Mouse (Mus musculus) bone marrow macrophage, adult 2 months (primary cell): ENCODE results near the gene Tifab.

Experiments
- CTCF ChIP-seq: IDR thresholded peaks from 2 replicates; pipeline ENCODE4 v1.5.1; 2012; ENCODE audit warnings: low read depth, mild to moderate bottlenecking, low read length, moderate library complexity
- POLR2A ChIP-seq: IDR thresholded peaks from 2 replicates; pipeline ENCODE4 v1.6.1; 2012; ENCODE audit warnings: mild to moderate bottlenecking, low read depth, low read length, borderline replicate concordance

- TF ChIP-seq POLR2A: no peak
- TF ChIP-seq CTCF: no peak
These were observed 43.5 kb upstream of the Tifab start for GRCm38 (mm10) chr13:56221995-56222848.
